Mouse (Mus musculus): ENCODE measurements around the gene Dnajc16.

GRCm38 (mm10) chr4:141749557-141749956, 41.2 kb downstream of the Dnajc16 start:
- no peak for TF ChIP-seq ZC3H11A (IDR thresholded peaks at IDR 0.05; ENCODE audit: borderline replicate concordance, low read depth, low read length)
- TF ChIP-seq MAFK (IDR thresholded peaks at IDR 0.05; ENCODE audit: insufficient read depth, low read depth, low read length), result no peak

Measured in ES-E14 (cell line).